Mouse (Mus musculus): Measurements from ENCODE around the gene Nrxn2.

GRCm38 (mm10) chr19:6373539-6374400 is 44.8 kb upstream of the Nrxn2 start:
- TF ChIP-seq POU5F1 (IDR thresholded peaks at IDR 0.05; ENCODE audit: borderline replicate concordance, low read length) = no peak
- peak; percentile 66 for TF ChIP-seq CTCF (conservative IDR thresholded peaks at IDR 0.05; ENCODE audit: low read length)
- TF ChIP-seq NANOG (IDR thresholded peaks at IDR 0.05; ENCODE audit: borderline replicate concordance, low read length) = no peak

Measured in E14TG2a.4 (cell line).